Mouse (Mus musculus): ENCODE results near the gene Zfp74.
A peak's percentile ranks its signal among the peaks of the same experiment; 100 is the strongest.

Zfp74 gene

GRCm38 (mm10) chr7:29944201-29944600 lies 9.7 kb downstream of the Zfp74 start:
- DNase-seq (ENCODE audit: low read depth): no peak

- DNase-seq (ENCODE audit: low read depth): no peak
Observed at GRCm38 (mm10) chr7:29943720-29944119, 10.2 kb downstream of the Zfp74 start.

GRCm38 (mm10) chr7:29942740-29943139 lies 11.1 kb downstream of the Zfp74 start:
- DNase-seq (ENCODE audit: low read depth): no peak

GRCm38 (mm10) chr7:29941027-29941426 lies 12.9 kb downstream of the Zfp74 start:
- no peak for DNase-seq (ENCODE audit: low read depth)

GRCm38 (mm10) chr7:29938856-29939255 lies 15.0 kb downstream of the Zfp74 start:
- no peak for DNase-seq (ENCODE audit: low read depth)

- DNase-seq (ENCODE audit: low read depth): no peak
Observed at GRCm38 (mm10) chr7:29922780-29923179, 31.1 kb downstream of the Zfp74 start.

GRCm38 (mm10) chr7:29921439-29922093 lies 32.3 kb downstream of the Zfp74 start:
- no peak for DNase-seq (ENCODE audit: low read depth)

- no peak for DNase-seq (ENCODE audit: low read depth)
Observed at GRCm38 (mm10) chr7:29918062-29918453, 35.8 kb downstream of the Zfp74 start.

GRCm38 (mm10) chr7:29917371-29918061 lies 36.4 kb downstream of the Zfp74 start:
- no peak for DNase-seq (ENCODE audit: low read depth)

GRCm38 (mm10) chr7:29912172-29912571 lies 41.7 kb downstream of the Zfp74 start:
- no peak for DNase-seq (ENCODE audit: low read depth)

- no peak for DNase-seq (ENCODE audit: low read depth)
Observed at GRCm38 (mm10) chr7:29910252-29910651, 43.6 kb downstream of the Zfp74 start.

GRCm38 (mm10) chr7:29908130-29908950 lies 45.5 kb downstream of the Zfp74 start, which contains the start of gene Zfp383:
Gene Zfp383, plus strand, starts transcription at chr7:29908223.
- DNase-seq (ENCODE audit: low read depth): peak; percentile 87

GRCm38 (mm10) chr7:29907206-29907605 lies 46.7 kb downstream of the Zfp74 start:
- DNase-seq (ENCODE audit: low read depth): peak; percentile 31

- no peak for DNase-seq (ENCODE audit: low read depth)
Observed at GRCm38 (mm10) chr7:29906682-29907058, 47.2 kb downstream of the Zfp74 start.

- peak; percentile 95 for DNase-seq (ENCODE audit: low read depth)
Observed at GRCm38 (mm10) chr7:29905966-29906681, 47.8 kb downstream of the Zfp74 start, which contains the start of gene Zfp27. Gene Zfp27, minus strand, starts transcription at chr7:29906572.

- no peak for DNase-seq (ENCODE audit: low read depth)
Observed at GRCm38 (mm10) chr7:29904101-29904500, 49.8 kb downstream of the Zfp74 start.

- DNase-seq (ENCODE audit: low read depth): no peak
Observed at GRCm38 (mm10) chr7:29898351-29898750, 55.5 kb downstream of the Zfp74 start.

- DNase-seq (ENCODE audit: low read depth): no peak
Observed at GRCm38 (mm10) chr7:29892756-29893155, 61.1 kb downstream of the Zfp74 start.

GRCm38 (mm10) chr7:29890501-29890900 lies 63.4 kb downstream of the Zfp74 start:
- DNase-seq (ENCODE audit: low read depth): no peak

GRCm38 (mm10) chr7:29880916-29881315 lies 73.0 kb downstream of the Zfp74 start:
- no peak for DNase-seq (ENCODE audit: low read depth)

All from 416B (cell line).